Mouse (Mus musculus): Measurements from ENCODE around the gene Proca1.

Proca1 gene

GRCm38 (mm10) chr11:78193113-78193512 lies at the start of gene Proca1:
Proca1 (plus strand) TSS chr11:78193392.
- ATAC-seq (ENCODE audit: low TSS enrichment) = no peak

GRCm38 (mm10) chr11:78143520-78143919 lies 49.7 kb upstream of the Proca1 start:
- no peak for ATAC-seq (ENCODE audit: low TSS enrichment)

GRCm38 (mm10) chr11:78146168-78146567 lies 47.0 kb upstream of the Proca1 start:
- ATAC-seq (ENCODE audit: low TSS enrichment) = no peak

GRCm38 (mm10) chr11:78146707-78147543 lies 46.3 kb upstream of the Proca1 start:
- ATAC-seq (ENCODE audit: low TSS enrichment) = no peak

- ATAC-seq (ENCODE audit: low TSS enrichment) = no peak
Observed at GRCm38 (mm10) chr11:78151161-78151560, 42.0 kb upstream of the Proca1 start.

- ATAC-seq (ENCODE audit: low TSS enrichment) = peak; percentile 58
Observed at GRCm38 (mm10) chr11:78152299-78153231, 40.6 kb upstream of the Proca1 start.

- no peak for ATAC-seq (ENCODE audit: low TSS enrichment)
Observed at GRCm38 (mm10) chr11:78153778-78154177, 39.4 kb upstream of the Proca1 start.

GRCm38 (mm10) chr11:78155674-78156073 lies 37.5 kb upstream of the Proca1 start:
- ATAC-seq (ENCODE audit: low TSS enrichment) = no peak

- no peak for ATAC-seq (ENCODE audit: low TSS enrichment)
Observed at GRCm38 (mm10) chr11:78156156-78156699, 37.0 kb upstream of the Proca1 start.

- ATAC-seq (ENCODE audit: low TSS enrichment) = peak; percentile 83
Observed at GRCm38 (mm10) chr11:78159096-78159495, 34.1 kb upstream of the Proca1 start.

- ATAC-seq (ENCODE audit: low TSS enrichment) = no peak
Observed at GRCm38 (mm10) chr11:78159557-78159956, 33.6 kb upstream of the Proca1 start.

- no peak for ATAC-seq (ENCODE audit: low TSS enrichment)
Observed at GRCm38 (mm10) chr11:78160171-78160570, 33.0 kb upstream of the Proca1 start.

GRCm38 (mm10) chr11:78160675-78161074 lies 32.5 kb upstream of the Proca1 start:
- ATAC-seq (ENCODE audit: low TSS enrichment) = no peak

- ATAC-seq (ENCODE audit: low TSS enrichment) = no peak
Observed at GRCm38 (mm10) chr11:78161169-78161568, 32.0 kb upstream of the Proca1 start.

GRCm38 (mm10) chr11:78161968-78162367 lies 31.2 kb upstream of the Proca1 start:
- no peak for ATAC-seq (ENCODE audit: low TSS enrichment)

- ATAC-seq (ENCODE audit: low TSS enrichment) = no peak
Observed at GRCm38 (mm10) chr11:78162504-78162903, 30.7 kb upstream of the Proca1 start.

GRCm38 (mm10) chr11:78163045-78163444 lies 30.1 kb upstream of the Proca1 start:
- no peak for ATAC-seq (ENCODE audit: low TSS enrichment)

- ATAC-seq (ENCODE audit: low TSS enrichment) = no peak
Observed at GRCm38 (mm10) chr11:78163681-78164603, 29.2 kb upstream of the Proca1 start.

- ATAC-seq (ENCODE audit: low TSS enrichment) = no peak
Observed at GRCm38 (mm10) chr11:78164604-78164923, 28.6 kb upstream of the Proca1 start.

- peak; percentile 51 for ATAC-seq (ENCODE audit: low TSS enrichment)
Observed at GRCm38 (mm10) chr11:78164924-78165760, 28.1 kb upstream of the Proca1 start, which contains the start of gene Traf4. Traf4 (minus strand) TSS chr11:78165589.
